Mouse (Mus musculus) G1E (cell line): Measurements from ENCODE around the gene Tbc1d8b.
A peak's percentile ranks its signal among the peaks of the same experiment; 100 is the strongest.

Experiments
- CTCF ChIP-seq: IDR thresholded peaks from 2 replicates; pipeline ENCODE4 v1.5.1; 2012; ENCODE audit warnings: low read depth, low read length, inconsistent platforms, mixed read lengths
- GATA1 ChIP-seq: IDR thresholded peaks from 2 replicates; pipeline ENCODE4 v1.6.1; 2012; ENCODE audit warnings: borderline replicate concordance, low read length, inconsistent platforms, mixed read lengths

DNA sequence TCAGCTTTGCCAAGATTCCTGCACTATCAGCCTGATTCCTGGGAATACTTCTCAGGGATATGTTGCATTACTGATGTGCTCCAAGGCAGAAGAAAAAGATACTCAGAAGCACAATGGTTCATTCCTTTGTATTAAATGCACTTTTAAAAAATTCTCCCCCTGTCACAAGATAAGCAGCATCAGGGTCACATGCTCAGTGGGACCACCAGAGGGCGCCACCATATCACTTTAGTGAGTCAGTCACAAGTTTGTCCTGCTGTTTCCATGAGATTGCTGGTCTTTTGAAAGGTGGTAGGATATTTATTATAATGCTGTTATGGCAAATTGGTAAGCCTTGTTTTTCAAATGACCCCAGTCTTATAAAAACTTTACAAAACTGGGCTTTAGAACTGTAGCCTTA is 67.1 kb downstream of the Tbc1d8b start:
- TF ChIP-seq CTCF (peak; percentile 31), GATA1 (no peak)
